Mouse (Mus musculus) lung, adult 2 months (tissue): ENCODE measurements at regions not wholly inside any gene's neighbourhood (a gene's known extent, or its start where the extent isn't known, plus 50 kb on each side); places are given as distances from the start of the nearest gene placed in this dataset.

Source experiments
- CTCF ChIP-seq: fragments of 200-500 bp; IDR thresholded peaks from 2 replicates; pipeline ENCODE4 v1.5.1; 2011; ENCODE audit warnings: mild to moderate bottlenecking, low read length, control low read depth; ENCODE audit not compliant: insufficient read depth
- POLR2A ChIP-seq: fragments of 200-500 bp; IDR thresholded peaks from 2 replicates; pipeline ENCODE4 v1.6.1; 2011; ENCODE audit warnings: low read depth, mild to moderate bottlenecking, control low read depth, low read length, borderline replicate concordance; ENCODE audit errors: extremely low read depth

DNA sequence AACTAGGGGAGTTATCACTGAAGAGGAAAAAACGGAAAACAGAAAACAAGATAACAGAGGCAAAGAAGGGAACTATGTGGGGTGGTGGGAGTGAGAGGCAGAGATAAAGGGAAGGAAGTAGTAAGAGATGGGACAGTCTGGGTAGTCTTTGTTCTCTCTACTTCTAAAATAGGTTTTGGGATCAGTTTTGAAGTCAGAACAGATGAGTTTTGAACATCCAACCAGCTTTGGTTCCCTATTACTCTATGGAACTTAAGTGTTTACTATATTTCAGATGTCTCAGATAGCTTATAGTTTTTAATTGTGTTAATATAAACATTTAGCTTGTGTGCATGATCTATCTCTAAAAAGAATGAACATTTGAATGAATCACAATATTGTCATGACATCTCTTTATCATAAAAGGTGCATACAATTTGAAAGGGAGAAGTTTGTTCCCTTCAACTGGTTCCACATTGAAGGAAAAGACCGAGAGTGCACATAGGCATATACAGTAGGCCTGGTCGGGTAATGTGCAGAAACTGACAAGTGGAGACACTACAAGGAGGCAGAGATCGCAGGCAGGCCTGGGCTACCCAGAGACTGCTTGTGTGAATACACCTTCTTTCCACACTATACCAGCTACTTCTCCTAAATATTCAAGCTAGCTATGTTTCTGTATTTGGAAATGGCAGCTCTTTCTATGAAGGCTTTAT is 335.8 kb downstream of the Pdha2 start:
- TF ChIP-seq POLR2A: no peak
- no peak for TF ChIP-seq CTCF
